Mouse (Mus musculus) lung, adult 2 months (tissue): ENCODE data around the gene Lsp1.

ENCODE experiments used
- CTCF ChIP-seq: fragments of 200-500 bp; IDR thresholded peaks from 2 replicates; pipeline ENCODE4 v1.5.1; 2011; ENCODE audit warnings: mild to moderate bottlenecking, low read length, control low read depth; ENCODE audit not compliant: insufficient read depth
- POLR2A ChIP-seq: fragments of 200-500 bp; IDR thresholded peaks from 2 replicates; pipeline ENCODE4 v1.6.1; 2011; ENCODE audit warnings: low read depth, mild to moderate bottlenecking, control low read depth, low read length, borderline replicate concordance; ENCODE audit errors: extremely low read depth

- TF ChIP-seq CTCF: no peak
- TF ChIP-seq POLR2A: no peak
These were observed 9.6 kb downstream of the Lsp1 start for GRCm38 (mm10) chr7:142470171-142470691.
